Mouse (Mus musculus): ENCODE results near the gene Smg5. TPM values are rescaled to one million over a fixed set of nuclear protein-coding genes. Genes with fewer than 3 reads are reported as not detected.
"Not testable (repeated sequence)": the region's sequence is repeated elsewhere in the genome, so short reads cannot be mapped to it uniquely, and the experiment has no call there.

Smg5 gene
- polyA plus RNA-seq, 1 experiment from 2014 or later, result 94.8 TPM

- not testable (repeated sequence) for H3K4me1 ChIP-seq; H3K9me3 ChIP-seq (replicated peaks); H3K27me3 ChIP-seq (ENCODE audit: low read depth, poor library complexity, severe bottlenecking); H3K36me3 ChIP-seq
- WGBS, result 9% methylated on average over 22 of the region's 22 CpGs
- Histone ChIP-seq H3K27ac (0 out of 2 replicates have a peak overlapping the region, but pooled peaks have one; percentile 48), H3K4me3 (peak overlapping the region; percentile 37)
- DNase-seq (ENCODE audit: low spot score), result peak; percentile 48
These were observed 45.6 kb downstream of the Smg5 start for GRCm38 (mm10) chr3:88381389-88382315.

GRCm38 (mm10) chr3:88382383-88382782, 46.3 kb downstream of the Smg5 start:
- WGBS, result 37% methylated on average over 2 of the region's 7 CpGs
- not testable (repeated sequence) for H3K27ac ChIP-seq; H3K4me3 ChIP-seq; H3K27me3 ChIP-seq (ENCODE audit: low read depth, poor library complexity, severe bottlenecking); H3K4me1 ChIP-seq; H3K36me3 ChIP-seq; H3K9me3 ChIP-seq (replicated peaks); DNase-seq (ENCODE audit: low spot score)

- DNase-seq (ENCODE audit: low spot score), result no peak
- H3K27ac ChIP-seq, result no peak within 1 kb of the TSS
- WGBS, result 81% methylated on average over 5 of the region's 5 CpGs
These were observed 48.3 kb downstream of the Smg5 start, which contains the start of gene Bglap for GRCm38 (mm10) chr3:88384364-88384763. TSS of gene Bglap (minus strand) at chr3:88384464.

GRCm38 (mm10) chr3:88393776-88394375, 57.8 kb downstream of the Smg5 start:
- H3K9me3 ChIP-seq (replicated peaks), result no peaks in the 10 kb centered on the region
- WGBS, result 87% methylated on average over 9 of the region's 9 CpGs
- no peak overlapping the region for H3K4me3 ChIP-seq
- peaks cover 1% of the 10 kb centered on the region; the same call in 1 of the 2 replicates for H3K4me1 ChIP-seq
- H3K27ac ChIP-seq, result no peak overlapping the region
- peaks cover 89% of the 10 kb centered on the region for H3K36me3 ChIP-seq
- DNase-seq (ENCODE audit: low spot score), result no peak
- H3K27me3 ChIP-seq (ENCODE audit: low read depth, poor library complexity, severe bottlenecking), result no peaks in the 10 kb centered on the region

More at GRCm38 (mm10) chr3:88384364-88384763, 48.3 kb downstream of the Smg5 start, which contains the start of gene Bglap:
- Histone ChIP-seq H3K4me1 (peaks cover 5% of the 10 kb centered on the region), H3K4me3 (no peak within 1 kb of the TSS), H3K36me3 (0 out of 2 replicates have a peak, but pooled peaks cover 3% of the 10 kb centered on the region), H3K27me3 (ENCODE audit: low read depth, poor library complexity, severe bottlenecking) (peaks cover 9% of the 10 kb centered on the region; the same call in 1 of the 2 replicates), H3K9me3 (replicated peaks) (no peaks in the 10 kb centered on the region)

GRCm38 (mm10) chr3:88395288-88395687, 59.2 kb downstream of the Smg5 start:
- H3K36me3 ChIP-seq, result peaks cover 93% of the 10 kb centered on the region
- H3K4me3 ChIP-seq, result no peak overlapping the region
- DNase-seq (ENCODE audit: low spot score), result no peak
- H3K9me3 ChIP-seq (replicated peaks), result no peaks in the 10 kb centered on the region
- peaks cover 4% of the 10 kb centered on the region; the same call in 1 of the 2 replicates for H3K4me1 ChIP-seq
- H3K27ac ChIP-seq, result no peak overlapping the region
- no peaks in the 10 kb centered on the region for H3K27me3 ChIP-seq (ENCODE audit: low read depth, poor library complexity, severe bottlenecking)
- WGBS, result 92% methylated on average over 6 of the region's 6 CpGs

GRCm38 (mm10) chr3:88395742-88396141, 59.7 kb downstream of the Smg5 start:
- Histone ChIP-seq H3K9me3 (replicated peaks) (no peaks in the 10 kb centered on the region), H3K36me3 (peaks cover 93% of the 10 kb centered on the region), H3K4me1 (peaks cover 4% of the 10 kb centered on the region; the same call in 1 of the 2 replicates), H3K27me3 (ENCODE audit: low read depth, poor library complexity, severe bottlenecking) (no peaks in the 10 kb centered on the region), H3K27ac (no peak overlapping the region), H3K4me3 (no peak overlapping the region)
- no peak for DNase-seq (ENCODE audit: low spot score)
- 92% methylated on average over 8 of the region's 8 CpGs for WGBS

GRCm38 (mm10) chr3:88398666-88399065, 62.6 kb downstream of the Smg5 start:
- peaks cover 4% of the 10 kb centered on the region; the same call in 1 of the 2 replicates for H3K4me1 ChIP-seq
- H3K27me3 ChIP-seq (ENCODE audit: low read depth, poor library complexity, severe bottlenecking), result no peaks in the 10 kb centered on the region
- no peaks in the 10 kb centered on the region for H3K9me3 ChIP-seq (replicated peaks)
- whole genome bisulfite sequencing, result 83% methylated on average over 2 of the region's 2 CpGs
- H3K27ac ChIP-seq, result no peak overlapping the region
- no peak for DNase-seq (ENCODE audit: low spot score)
- H3K36me3 ChIP-seq, result peaks cover 94% of the 10 kb centered on the region
- H3K4me3 ChIP-seq, result no peak overlapping the region

- Histone ChIP-seq H3K36me3 (peaks cover 72% of the 10 kb centered on the region), H3K4me3 (no peak overlapping the region), H3K4me1 (peaks cover 22% of the 10 kb centered on the region), H3K9me3 (replicated peaks) (no peaks in the 10 kb centered on the region), H3K27ac (no peak overlapping the region), H3K27me3 (ENCODE audit: low read depth, poor library complexity, severe bottlenecking) (no peaks in the 10 kb centered on the region)
- no peak for DNase-seq (ENCODE audit: low spot score)
- 95% methylated on average over 10 of the region's 10 CpGs for WGBS
These were observed 67.6 kb downstream of the Smg5 start for GRCm38 (mm10) chr3:88403522-88404230.

GRCm38 (mm10) chr3:88407090-88407489, 71.0 kb downstream of the Smg5 start:
- Histone ChIP-seq H3K27ac (no peak overlapping the region), H3K36me3 (peaks cover 56% of the 10 kb centered on the region), H3K27me3 (ENCODE audit: low read depth, poor library complexity, severe bottlenecking) (no peaks in the 10 kb centered on the region), H3K9me3 (replicated peaks) (no peaks in the 10 kb centered on the region), H3K4me1 (peaks cover 37% of the 10 kb centered on the region), H3K4me3 (no peak overlapping the region)
- 7% methylated on average over 2 of the region's 2 CpGs for WGBS
- DNase-seq (ENCODE audit: low spot score), result peak; percentile 65

GRCm38 (mm10) chr3:88407529-88407928, 71.5 kb downstream of the Smg5 start:
- H3K27me3 ChIP-seq (ENCODE audit: low read depth, poor library complexity, severe bottlenecking), result no peaks in the 10 kb centered on the region
- peaks cover 56% of the 10 kb centered on the region for H3K36me3 ChIP-seq
- H3K9me3 ChIP-seq (replicated peaks), result no peaks in the 10 kb centered on the region
- 70% methylated on average over 7 of the region's 7 CpGs for WGBS
- H3K27ac ChIP-seq, result no peak overlapping the region
- H3K4me1 ChIP-seq, result peaks cover 37% of the 10 kb centered on the region
- DNase-seq (ENCODE audit: low spot score), result no peak
- peak overlapping the region; percentile 16; the same call in 1 of the 2 replicates for H3K4me3 ChIP-seq

GRCm38 (mm10) chr3:88408953-88409352, 72.9 kb downstream of the Smg5 start:
- H3K36me3 ChIP-seq, result peaks cover 56% of the 10 kb centered on the region
- peak overlapping the region; percentile 68 for H3K4me3 ChIP-seq
- 68% methylated on average over 5 of the region's 5 CpGs for WGBS
- no peak for DNase-seq (ENCODE audit: low spot score)
- no peaks in the 10 kb centered on the region for H3K27me3 ChIP-seq (ENCODE audit: low read depth, poor library complexity, severe bottlenecking)
- H3K9me3 ChIP-seq (replicated peaks), result no peaks in the 10 kb centered on the region
- H3K4me1 ChIP-seq, result peaks cover 37% of the 10 kb centered on the region
- H3K27ac ChIP-seq, result peak overlapping the region; percentile 98

- whole genome bisulfite sequencing, result under 1% methylated on average over 54 of the region's 54 CpGs
- DNase-seq (ENCODE audit: low spot score), result peak; percentile 94
- Histone ChIP-seq H3K4me1 (peaks cover 37% of the 10 kb centered on the region), H3K27me3 (ENCODE audit: low read depth, poor library complexity, severe bottlenecking) (no peaks in the 10 kb centered on the region), H3K27ac (peak within 1 kb of the TSS; percentile 98), H3K4me3 (peak within 1 kb of the TSS; percentile 68), H3K9me3 (replicated peaks) (no peaks in the 10 kb centered on the region), H3K36me3 (peaks cover 54% of the 10 kb centered on the region)
These were observed 73.9 kb downstream of the Smg5 start, which contains the start of gene Pmf1 for GRCm38 (mm10) chr3:88409741-88410644. TSS of gene Pmf1 (minus strand) at chr3:88410331.
